Mouse (Mus musculus) liver, embryonic 14.5 days (tissue): ENCODE results near the gene Bcl2l15. TPM values are rescaled to one million over a fixed set of nuclear protein-coding genes. Genes with fewer than 3 reads are reported as not detected.

Source experiments
- ATAC-seq: fragments of 200-750 bp; cut with Nextera tagmentation; 2 replicates; pipeline ENCODE4 v1.8.0; 2017; ENCODE audit warnings: moderate number of reproducible peaks, mild to moderate bottlenecking, moderate library complexity; ENCODE audit not compliant: insufficient read depth
- DNase-seq, 3 experiments: peaks; one replicate each; pipeline ENCODE4 v3.0.0-alpha.2; 2012 to 2013; ENCODE audit warnings: low read depth in 3 of 3, low spot score in 3 of 3
- H3K27ac ChIP-seq: fragments of 300-500 bp; sonication (generic); 2 replicates; pipeline ENCODE4 v1.5.1; 2014; ENCODE audit warnings: moderate library complexity, mild to moderate bottlenecking, control low read depth, inconsistent platforms
- H3K27me3 ChIP-seq: fragments of 300-500 bp; sonication (generic); 2 replicates; pipeline ENCODE4 v1.6.1; 2014; ENCODE audit warnings: mild to moderate bottlenecking, low read length, moderate library complexity; ENCODE audit not compliant: control insufficient read depth, insufficient read depth
- H3K36me3 ChIP-seq: fragments of 300-500 bp; sonication (generic); replicated peaks from 2 replicates; pipeline ENCODE4 v1.6.1; 2014; ENCODE audit warnings: low read depth; ENCODE audit not compliant: control insufficient read depth, insufficient read depth
- H3K4me1 ChIP-seq, 2 experiments: fragments of 200-500 bp in 1 of 2; fragments of 300-500 bp in 1 of 2; sonication (generic) in 1 of 2; replicated peaks; 2 replicates each; pipeline ENCODE4 v1.6.1; 2012 to 2014; ENCODE audit warnings: antibody characterized with exemption in 1 of 2, inconsistent platforms in 1 of 2, low read length in 1 of 2; ENCODE audit not compliant: control insufficient read depth in 2 of 2, insufficient read depth in 2 of 2
- H3K4me2 ChIP-seq: fragments of 300-500 bp; sonication (generic); 2 replicates; pipeline ENCODE4 v1.6.1; 2014; ENCODE audit warnings: low read depth, mild to moderate bottlenecking, control low read depth, moderate library complexity
- H3K4me3 ChIP-seq, 2 experiments: fragments of 200-500 bp in 1 of 2; fragments of 300-500 bp in 1 of 2; sonication (generic) in 1 of 2; 2 replicates each; pipeline ENCODE4 v1.5.1; 2012 to 2014; ENCODE audit warnings: low read depth in 2 of 2, low read length in 2 of 2, mild to moderate bottlenecking in 2 of 2, control low read depth in 1 of 2, inconsistent platforms in 1 of 2, moderate library complexity in 1 of 2; ENCODE audit not compliant: insufficient read depth in 1 of 2
- H3K9ac ChIP-seq: fragments of 300-500 bp; sonication (generic); replicated peaks from 2 replicates; pipeline ENCODE4 v1.6.1; 2014; ENCODE audit warnings: mild to moderate bottlenecking, control low read depth, moderate library complexity
- H3K9me3 ChIP-seq: fragments of 300-500 bp; sonication (generic); 2 replicates; pipeline ENCODE4 v1.6.1; 2016; ENCODE audit warnings: low read length, mixed read lengths; ENCODE audit not compliant: control insufficient read depth
- CTCF ChIP-seq: IDR thresholded peaks from 2 replicates; pipeline ENCODE4 v1.5.1; 2016; ENCODE audit warnings: antibody characterized with exemption, low read depth, control low read depth
- WGBS: fragments of 180-500 bp; shearing (Covaris S2); extraction: QIAGEN DNeasy Blood & Tissue Kit; methylation state at CpG from one replicate; pipeline ENCODE4 v1.1.7; 2014; ENCODE audit not compliant: insufficient replicate concordance; 5-methylcytosine and 5-hydroxymethylcytosine counted together
- polyA plus RNA-seq, 2 experiments: library from polyadenylated mRNA; depleted of rRNA in 1 of 2; stranded (reverse) in 1 of 2; unstranded in 1 of 2; fragments of >200 nt; fragmentation: Nextera tagmentation in 1 of 2; extraction: Ambion mirVana in 1 of 2; gene quantifications; 2 replicates each; pipeline versions ENCODE4 v1.2.1 to v1.2.3; 2012 to 2014

Gene Bcl2l15
- polyA plus RNA-seq, 2 experiments: 1.5 to 3.2 TPM

DNA sequence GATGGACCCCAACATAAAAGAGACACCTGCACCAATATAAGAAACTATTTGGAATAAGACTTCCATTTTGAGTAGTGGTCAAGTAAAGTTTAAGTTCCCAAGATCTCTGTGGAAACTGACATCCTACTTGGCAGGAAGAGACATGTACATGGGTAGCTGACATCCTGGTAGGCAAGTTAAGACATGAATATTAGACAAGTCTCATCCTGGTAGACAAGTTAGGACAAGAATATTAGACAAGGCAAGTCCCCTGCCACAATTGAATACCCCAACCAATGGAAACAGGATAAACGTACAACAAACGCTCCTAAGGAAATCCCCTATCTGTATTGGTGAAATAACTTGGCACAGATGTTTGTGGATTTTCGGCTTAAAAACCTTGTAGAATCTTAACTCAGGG lies 61.0 kb downstream of the Bcl2l15 start:
- H3K9me3 ChIP-seq: no peaks in the 10 kb centered on the region
- WGBS: 70% methylated on average over 3 of the region's 3 CpGs
- H3K4me2 ChIP-seq: no peak overlapping the region
- H3K27ac ChIP-seq: no peak overlapping the region
- H3K9ac ChIP-seq: no peak overlapping the region
- H3K4me1 ChIP-seq: no peaks in the 10 kb centered on the region
- no peaks in the 10 kb centered on the region for H3K27me3 ChIP-seq
- no peak for TF ChIP-seq CTCF
- no peak for ATAC-seq
- H3K36me3 ChIP-seq: no peaks in the 10 kb centered on the region
- DNase-seq: no peak
- H3K4me3 ChIP-seq: no peak overlapping the region

Other genes starting within 250 kb of the Bcl2l15 start
- 0.04 and 0.10 TPM in 2 replicates for gene Atg4a-ps, start 186.5 kb upstream of the Bcl2l15 start, polyA plus RNA-seq (2012; rRNA removed)
- 0.15 and 0.23 TPM in 2 replicates for gene Atg4a-ps, start 186.5 kb upstream of the Bcl2l15 start, polyA plus RNA-seq (2014; fragmentation: Nextera tagmentation; extraction: Ambion mirVana)
- 1.2 and 1.3 TPM in 2 replicates for gene Olfml3, start 94.6 kb upstream of the Bcl2l15 start, polyA plus RNA-seq (2012; rRNA removed)
- gene Olfml3, start 94.6 kb upstream of the Bcl2l15 start, polyA plus RNA-seq (2014; fragmentation: Nextera tagmentation; extraction: Ambion mirVana): 1.7 and 2.0 TPM in 2 replicates
- gene Gm10964, start 93.2 kb upstream of the Bcl2l15 start, polyA plus RNA-seq (2012; rRNA removed): not detected in 2 replicates
- not detected in 2 replicates for gene Gm10964, start 93.2 kb upstream of the Bcl2l15 start, polyA plus RNA-seq (2014; fragmentation: Nextera tagmentation; extraction: Ambion mirVana)
- 22.4 and 22.7 TPM in 2 replicates for gene Hipk1, start 41.0 kb upstream of the Bcl2l15 start, polyA plus RNA-seq (2012; rRNA removed)
- 17.1 and 18.9 TPM in 2 replicates for gene Hipk1, start 41.0 kb upstream of the Bcl2l15 start, polyA plus RNA-seq (2014; fragmentation: Nextera tagmentation; extraction: Ambion mirVana)
- 9.7 and 11.5 TPM in 2 replicates for gene Dclre1b, start 23.2 kb upstream of the Bcl2l15 start, polyA plus RNA-seq (2012; rRNA removed)
- 24.9 and 27.4 TPM in 2 replicates for gene Dclre1b, start 23.2 kb upstream of the Bcl2l15 start, polyA plus RNA-seq (2014; fragmentation: Nextera tagmentation; extraction: Ambion mirVana)
- gene Ap4b1, start 23.1 kb upstream of the Bcl2l15 start, polyA plus RNA-seq (2012; rRNA removed): 11.0 and 11.4 TPM in 2 replicates
- gene Ap4b1, start 23.1 kb upstream of the Bcl2l15 start, polyA plus RNA-seq (2014; fragmentation: Nextera tagmentation; extraction: Ambion mirVana): 12.8 and 15.3 TPM in 2 replicates
- 0.48 and 1.6 TPM in 2 replicates for gene Gm43064, start 23.0 kb upstream of the Bcl2l15 start, polyA plus RNA-seq (2012; rRNA removed)
- 0.10 and 0.34 TPM in 2 replicates for gene Gm43064, start 23.0 kb upstream of the Bcl2l15 start, polyA plus RNA-seq (2014; fragmentation: Nextera tagmentation; extraction: Ambion mirVana)
- gene Ptpn22, start 27.2 kb downstream of the Bcl2l15 start, polyA plus RNA-seq (2012; rRNA removed): 0.77 and 1.5 TPM in 2 replicates
- 1.3 and 1.4 TPM in 2 replicates for gene Ptpn22, start 27.2 kb downstream of the Bcl2l15 start, polyA plus RNA-seq (2014; fragmentation: Nextera tagmentation; extraction: Ambion mirVana)
- gene Rsbn1, start 81.5 kb downstream of the Bcl2l15 start, polyA plus RNA-seq (2012; rRNA removed): 2.6 and 3.3 TPM in 2 replicates
- 3.6 and 3.8 TPM in 2 replicates for gene Rsbn1, start 81.5 kb downstream of the Bcl2l15 start, polyA plus RNA-seq (2014; fragmentation: Nextera tagmentation; extraction: Ambion mirVana)
- 1.9 and 3.0 TPM in 2 replicates for gene Phtf1, start 135.5 kb downstream of the Bcl2l15 start, polyA plus RNA-seq (2012; rRNA removed)
- 5.9 TPM in 2 replicates for gene Phtf1, start 135.5 kb downstream of the Bcl2l15 start, polyA plus RNA-seq (2014; fragmentation: Nextera tagmentation; extraction: Ambion mirVana)